Mouse (Mus musculus): ENCODE results near the gene Sync.

GRCm38 (mm10) chr4:129242761-129243160 lies 44.7 kb upstream of the Sync start:
- TF ChIP-seq POLR2A (IDR thresholded peaks at IDR 0.05; ENCODE audit: control insufficient read depth, extremely low read depth, insufficient read depth, low read length, poor library complexity): no peak
- no peak for TF ChIP-seq CTCF (IDR thresholded peaks at IDR 0.05; ENCODE audit: borderline replicate concordance, control insufficient read depth, extremely low read depth, insufficient read depth, low read length, poor library complexity)

Data from thymus, adult 2 months (tissue).